Mouse (Mus musculus) liver, adult 10 weeks (tissue): ENCODE results near the gene Sept10. TPM values are rescaled to one million over a fixed set of nuclear protein-coding genes. Genes with fewer than 3 reads are reported as not detected.

Source experiments
- polyA plus RNA-seq: library from polyadenylated mRNA; stranded (reverse); fragments of 350-450 nt; fragmentation: Illumina TruSeq; extraction: RNeasy Lipid Tissue Mini Kit (QIAGEN cat#74804); gene quantifications from one replicate; pipeline ENCODE4 v1.2.3, GENCODE M21; 2014; ENCODE audit warnings: low read depth, low replicate concordance

Sept10 gene
- 28.2 TPM for polyA plus RNA-seq

DNA sequence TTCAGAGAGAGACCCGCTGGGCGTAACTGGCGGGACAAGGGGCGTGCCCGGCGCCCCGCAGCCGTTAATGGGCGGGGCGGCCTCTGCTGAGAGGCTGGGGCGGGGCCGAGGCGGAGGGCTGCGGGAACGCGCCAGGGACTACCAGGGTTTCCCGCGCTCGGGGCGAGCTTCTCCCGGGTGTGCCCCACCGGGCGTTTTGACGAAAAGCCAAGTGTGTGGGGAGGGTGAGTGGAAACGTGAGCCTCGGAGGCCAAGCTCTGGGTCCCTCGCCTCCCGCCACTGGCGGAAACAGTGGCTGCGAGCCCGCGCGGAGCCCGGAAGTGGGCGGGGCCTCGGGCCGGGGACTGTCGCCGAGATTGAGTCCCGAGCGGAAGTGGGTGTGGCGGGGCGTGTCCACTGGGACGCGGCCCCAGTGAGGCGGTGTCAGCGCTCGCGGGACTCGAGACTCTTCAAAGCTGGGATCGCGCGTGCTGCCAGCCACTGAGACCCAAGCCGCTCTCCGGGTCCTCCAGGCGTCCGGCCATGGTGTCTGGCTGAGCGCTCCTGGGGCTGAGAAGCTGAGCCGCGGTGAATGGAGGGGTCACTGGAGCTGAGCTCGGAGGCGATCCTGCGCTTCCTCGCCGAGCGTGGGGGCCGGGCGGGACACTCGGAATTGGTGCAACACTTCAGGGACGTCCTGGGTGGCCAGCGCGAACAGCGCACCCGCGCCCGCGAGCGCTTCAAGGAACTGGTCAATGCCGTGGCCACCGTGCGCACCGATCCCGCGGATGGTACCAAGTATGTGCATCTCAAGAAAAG, at the start of gene Sept10, which contains the start of gene Sowahc:
Sept10 (minus strand) TSS at position 375 of the 798 bp plus-strand sequence.
Sowahc (plus strand) TSS at position 481 of the 798 bp plus-strand sequence.

Other genes starting within 250 kb of the Sept10 start
- 5.5 TPM for gene Sowahc, start 106 bp upstream of the Sept10 start, polyA plus RNA-seq
- 8.6 TPM for gene P4ha1, start 101.4 kb upstream of the Sept10 start, polyA plus RNA-seq
- 5.6 TPM for gene Gm10273, start 173.8 kb upstream of the Sept10 start, polyA plus RNA-seq
- gene Pla2g12b, start 181.8 kb upstream of the Sept10 start, polyA plus RNA-seq: 33.7 TPM
- 10.0 TPM for gene Oit3, start 219.9 kb upstream of the Sept10 start, polyA plus RNA-seq